Mouse (Mus musculus) liver, embryonic 16.5 days (tissue): Measurements from ENCODE around the gene Tbc1d16. TPM values are rescaled to one million over a fixed set of nuclear protein-coding genes. Genes with fewer than 3 reads are reported as not detected.
"Not testable (repeated sequence)": the region's sequence is repeated elsewhere in the genome, so short reads cannot be mapped to it uniquely, and the experiment has no call there.

ENCODE experiments used
- ATAC-seq: fragments of 200-750 bp; cut with Nextera tagmentation; 2 replicates; pipeline ENCODE4 v1.8.0; 2017; ENCODE audit warnings: low read depth, mild to moderate bottlenecking, moderate number of reproducible peaks, moderate library complexity
- H3K27ac ChIP-seq: fragments of 300-500 bp; sonication (generic); 2 replicates; pipeline ENCODE4 v1.5.1; 2014; ENCODE audit warnings: mild to moderate bottlenecking, low read length
- H3K27me3 ChIP-seq: fragments of 300-500 bp; sonication (generic); 2 replicates; pipeline ENCODE4 v1.6.1; 2014; ENCODE audit warnings: low read depth, low read length, mixed read lengths; ENCODE audit not compliant: control insufficient read depth, insufficient read depth
- H3K36me3 ChIP-seq: fragments of 300-500 bp; sonication (generic); 2 replicates; pipeline ENCODE4 v1.6.1; 2014; ENCODE audit warnings: mild to moderate bottlenecking; ENCODE audit not compliant: control insufficient read depth, insufficient read depth
- H3K4me1 ChIP-seq: fragments of 300-500 bp; sonication (generic); 2 replicates; pipeline ENCODE4 v1.6.1; 2014; ENCODE audit warnings: low read depth, low read length, mixed read lengths; ENCODE audit not compliant: control insufficient read depth
- H3K4me2 ChIP-seq: fragments of 300-500 bp; sonication (generic); 2 replicates; pipeline ENCODE4 v1.6.1; 2014; ENCODE audit warnings: low read depth, low read length, mixed read lengths
- H3K4me3 ChIP-seq: fragments of 300-500 bp; sonication (generic); 2 replicates; pipeline ENCODE4 v1.5.1; 2014; ENCODE audit warnings: low read depth, mild to moderate bottlenecking, low read length
- H3K9ac ChIP-seq: fragments of 300-500 bp; sonication (generic); 2 replicates; pipeline ENCODE4 v1.6.1; 2014; ENCODE audit warnings: low read depth, low read length
- H3K9me3 ChIP-seq: fragments of 300-500 bp; sonication (generic); replicated peaks from 2 replicates; pipeline ENCODE4 v1.6.1; 2016; ENCODE audit warnings: low read length; ENCODE audit not compliant: control insufficient read depth
- WGBS: fragments of 180-500 bp; shearing (Covaris S2); extraction: QIAGEN DNeasy Blood & Tissue Kit; methylation state at CpG from one replicate; pipeline ENCODE4 v1.1.7; 2014; ENCODE audit not compliant: insufficient replicate concordance; 5-methylcytosine and 5-hydroxymethylcytosine counted together
- polyA plus RNA-seq: library from polyadenylated mRNA; unstranded; fragments of >200 nt; fragmentation: Nextera tagmentation; extraction: Ambion mirVana; gene quantifications from 2 replicates; pipeline ENCODE4 v1.2.1, GENCODE M21; 2015

The Tbc1d16 gene
- 1.3 and 1.8 TPM in 2 replicates for polyA plus RNA-seq

GRCm38 (mm10) chr11:119228091-119228781 is at the start of gene Tbc1d16, which contains the start of gene Ccdc40:
Gene Tbc1d16, minus strand, starts transcription at chr11:119228499.
Gene Ccdc40, plus strand, starts transcription at chr11:119228572.
- peaks cover 24% of the 10 kb centered on the region for H3K27me3 ChIP-seq
- H3K36me3 ChIP-seq: no peaks in the 10 kb centered on the region
- H3K4me3 ChIP-seq: peak within 1 kb of the TSS; percentile 66
- H3K27ac ChIP-seq: no peak within 1 kb of the TSS
- H3K4me1 ChIP-seq: peaks cover 9% of the 10 kb centered on the region
- no peaks in the 10 kb centered on the region for H3K9me3 ChIP-seq
- peak; percentile 86 for ATAC-seq
- peak within 1 kb of the TSS; percentile 61 for H3K9ac ChIP-seq
- under 1% methylated on average over 62 of the region's 66 CpGs for WGBS
- peak within 1 kb of the TSS; percentile 77 for H3K4me2 ChIP-seq

DNA sequence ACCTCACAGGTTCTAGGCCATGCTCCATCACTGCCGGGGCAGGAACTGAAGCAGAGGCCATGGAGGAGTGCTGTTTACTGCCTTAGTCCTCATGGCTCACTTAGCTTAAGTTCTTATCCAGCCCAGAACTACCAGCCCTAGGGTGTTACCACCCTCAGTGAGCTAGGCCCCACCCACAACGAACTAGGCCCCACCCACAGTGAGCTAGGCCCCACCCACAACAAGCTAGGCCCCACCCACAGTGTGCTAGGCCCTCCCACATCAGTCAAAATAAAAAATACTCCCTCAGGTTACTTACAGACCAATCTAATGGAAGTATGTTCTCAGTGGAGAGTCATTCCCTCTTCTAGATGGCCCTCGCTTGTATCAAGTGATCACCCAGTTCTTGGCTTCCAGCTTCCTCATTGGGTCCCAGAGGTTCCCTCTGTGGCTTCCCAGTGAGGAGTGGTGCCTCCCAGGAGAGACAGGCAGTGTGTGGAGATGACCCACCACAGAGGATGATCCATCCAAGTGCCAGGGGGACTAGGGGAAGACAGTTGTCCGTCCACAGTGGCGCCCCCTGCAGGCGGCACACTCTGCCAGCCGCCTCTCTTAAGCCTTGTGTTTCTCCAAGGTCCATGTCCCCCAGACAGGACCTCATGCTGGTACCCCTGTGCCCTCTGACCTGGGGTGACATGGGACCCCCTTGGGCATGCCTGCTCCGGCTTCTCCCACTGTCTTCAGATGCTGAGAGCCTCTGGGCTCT is 45.1 kb upstream of the Tbc1d16 start:
- 76% methylated on average over 8 of the region's 8 CpGs for WGBS

DNA sequence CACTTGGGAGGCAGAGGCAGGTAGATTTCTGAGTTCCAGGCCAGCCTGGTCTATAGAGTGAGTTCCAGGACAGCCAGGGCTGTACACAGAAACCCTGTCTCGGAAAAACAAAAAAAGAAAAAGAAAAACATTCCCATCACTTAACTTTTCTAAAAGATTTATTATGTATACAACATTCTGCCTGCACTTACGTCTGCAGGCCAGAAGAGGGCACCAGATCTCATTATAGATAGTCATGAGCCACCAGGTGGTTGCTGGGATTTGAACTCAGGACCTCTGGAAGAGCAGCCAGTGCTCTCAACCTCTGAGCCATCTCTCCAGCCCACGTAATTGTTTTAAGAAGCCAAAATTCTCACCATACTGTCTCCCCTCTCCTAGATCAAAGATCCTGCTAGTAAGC is 44.2 kb upstream of the Tbc1d16 start:
- H3K36me3 ChIP-seq, H3K4me2 ChIP-seq, H3K4me1 ChIP-seq, H3K9me3 ChIP-seq, H3K9ac ChIP-seq, H3K27ac ChIP-seq, ATAC-seq, H3K4me3 ChIP-seq, H3K27me3 ChIP-seq: not testable (repeated sequence)
- 55% methylated on average over 3 of the region's 3 CpGs for WGBS

More for the DNA sequence above, 45.1 kb upstream of the Tbc1d16 start:
- H3K4me3 ChIP-seq: no peak overlapping the region
- no peak overlapping the region for H3K27ac ChIP-seq
- peaks cover 2% of the 10 kb centered on the region for H3K4me1 ChIP-seq
- no peak overlapping the region for H3K9ac ChIP-seq
- H3K27me3 ChIP-seq: no peaks in the 10 kb centered on the region
- no peaks in the 10 kb centered on the region for H3K9me3 ChIP-seq
- H3K36me3 ChIP-seq: peaks cover 2% of the 10 kb centered on the region; the same call in 1 of the 2 replicates
- H3K4me2 ChIP-seq: no peak overlapping the region
- ATAC-seq: peak; percentile 30; the same call in 1 of the 2 replicates

- ATAC-seq: no peak
- H3K9ac ChIP-seq: peak overlapping the region; percentile 80
Measured at GRCm38 (mm10) chr11:119268557-119269195, 40.4 kb upstream of the Tbc1d16 start.

GRCm38 (mm10) chr11:119267768-119268556 is 39.7 kb upstream of the Tbc1d16 start, which contains the start of gene Gaa:
Gene Gaa, plus strand, starts transcription at chr11:119267887.
- Histone ChIP-seq H3K9ac (peak within 1 kb of the TSS; percentile 80), H3K4me2 (peak within 1 kb of the TSS; percentile 98), H3K4me1 (peaks cover 12% of the 10 kb centered on the region), H3K27ac (peak within 1 kb of the TSS; percentile 74), H3K9me3 (no peaks in the 10 kb centered on the region), H3K4me3 (peak within 1 kb of the TSS; percentile 79), H3K36me3 (no peaks in the 10 kb centered on the region), H3K27me3 (no peaks in the 10 kb centered on the region)
- 3% methylated on average over 52 of the region's 52 CpGs for WGBS
- peak; percentile 83 for ATAC-seq

More at GRCm38 (mm10) chr11:119268557-119269195, 40.4 kb upstream of the Tbc1d16 start:
- Histone ChIP-seq H3K4me3 (peak overlapping the region; percentile 79), H3K36me3 (no peaks in the 10 kb centered on the region; the same call in 1 of the 2 replicates), H3K27me3 (no peaks in the 10 kb centered on the region), H3K4me1 (peaks cover 12% of the 10 kb centered on the region), H3K27ac (no peak overlapping the region), H3K9me3 (no peaks in the 10 kb centered on the region), H3K4me2 (peak overlapping the region; percentile 98)
- 68% methylated on average over 16 of the region's 16 CpGs for WGBS

DNA sequence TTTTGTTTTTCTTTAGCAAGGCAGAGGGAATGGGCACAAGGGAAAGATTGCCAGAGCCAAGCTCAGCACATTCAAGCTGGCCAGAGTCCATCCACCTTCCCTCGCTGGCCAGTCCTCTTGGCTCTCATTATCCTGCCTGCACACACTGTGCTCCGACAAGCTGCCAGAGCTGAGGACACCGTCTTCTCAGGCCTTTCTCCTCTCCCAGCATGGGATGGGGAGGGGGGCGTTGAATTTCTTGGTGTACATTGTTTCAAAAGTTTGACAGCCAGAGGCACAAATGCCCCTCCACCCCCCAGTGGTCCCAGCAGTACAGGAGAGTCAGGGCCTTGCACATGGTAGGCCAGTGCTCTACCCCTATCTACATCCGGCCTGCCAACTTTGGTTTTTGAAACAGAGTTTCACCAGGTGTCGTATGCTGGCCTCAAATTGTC is 39.0 kb upstream of the Tbc1d16 start:
- Histone ChIP-seq H3K9me3 (no peaks in the 10 kb centered on the region), H3K9ac (peak overlapping the region; percentile 33), H3K36me3 (no peaks in the 10 kb centered on the region), H3K4me2 (peak overlapping the region; percentile 98), H3K27me3 (no peaks in the 10 kb centered on the region), H3K27ac (no peak overlapping the region), H3K4me1 (peaks cover 12% of the 10 kb centered on the region), H3K4me3 (peak overlapping the region; percentile 79; the same call in 1 of the 2 replicates)
- no peak for ATAC-seq
- 52% methylated on average over 6 of the region's 6 CpGs for WGBS

- ATAC-seq: no peak
- Histone ChIP-seq H3K27me3 (no peaks in the 10 kb centered on the region), H3K4me1 (peaks cover 12% of the 10 kb centered on the region), H3K9ac (no peak overlapping the region), H3K4me2 (no peak overlapping the region), H3K9me3 (no peaks in the 10 kb centered on the region), H3K4me3 (no peak overlapping the region), H3K36me3 (no peaks in the 10 kb centered on the region), H3K27ac (no peak overlapping the region)
- WGBS: 47% methylated on average over 7 of the region's 7 CpGs
Measured at GRCm38 (mm10) chr11:119265811-119266210, 37.5 kb upstream of the Tbc1d16 start.

DNA sequence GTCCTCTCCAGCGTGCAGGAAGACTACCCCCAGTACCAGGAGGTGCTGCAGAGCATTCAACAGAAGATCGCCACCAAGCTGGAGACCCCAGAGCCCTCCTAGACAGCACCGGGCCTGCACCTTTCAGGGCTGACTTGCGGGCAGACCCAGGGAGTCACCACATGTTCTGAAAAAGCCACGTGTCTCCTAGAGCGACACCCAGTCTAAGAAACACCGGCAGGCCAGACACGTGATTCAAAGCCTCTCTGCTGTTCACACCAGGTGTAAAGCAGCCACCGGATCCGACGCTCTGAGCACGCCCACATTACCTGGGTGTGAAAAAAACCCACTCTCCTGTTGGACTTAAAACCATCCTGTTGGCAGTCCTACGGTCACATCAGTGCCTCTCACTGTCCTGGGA is 36.1 kb upstream of the Tbc1d16 start:
- H3K4me3 ChIP-seq: no peak overlapping the region
- H3K9me3 ChIP-seq: no peaks in the 10 kb centered on the region
- H3K9ac ChIP-seq: no peak overlapping the region
- H3K36me3 ChIP-seq: no peaks in the 10 kb centered on the region
- H3K27ac ChIP-seq: no peak overlapping the region
- H3K27me3 ChIP-seq: no peaks in the 10 kb centered on the region
- H3K4me2 ChIP-seq: no peak overlapping the region
- H3K4me1 ChIP-seq: peaks cover 12% of the 10 kb centered on the region
- WGBS: 79% methylated on average over 13 of the region's 13 CpGs
- no peak for ATAC-seq
